Mouse (Mus musculus) testis, postnatal 10 days (tissue): ENCODE measurements around the gene Slc25a10.

Experiments used
- DNase-seq: peaks from one replicate; pipeline ENCODE4 v3.0.0; 2021; ENCODE audit warnings: low spot score

The Slc25a10 gene

GRCm38 (mm10) chr11:120484265-120484981 lies 7.2 kb upstream of the Slc25a10 start, which contains the start of gene Mrpl12:
Gene Mrpl12 (plus strand): TSS chr11:120484613.
- DNase-seq = peak; percentile 88

- no peak for DNase-seq
These were observed 6.4 kb upstream of the Slc25a10 start for GRCm38 (mm10) chr11:120485251-120485650.

- DNase-seq = no peak
These were observed 3.1 kb upstream of the Slc25a10 start for GRCm38 (mm10) chr11:120488516-120488915.

GRCm38 (mm10) chr11:120489054-120489761 lies 2.4 kb upstream of the Slc25a10 start:
- peak; percentile 62 for DNase-seq

- no peak for DNase-seq
These were observed 1.2 kb upstream of the Slc25a10 start for GRCm38 (mm10) chr11:120490291-120491046.

- DNase-seq = no peak
These were observed 611 bp downstream of the Slc25a10 start for GRCm38 (mm10) chr11:120492024-120492877.

GRCm38 (mm10) chr11:120492878-120493203 lies 1.2 kb downstream of the Slc25a10 start:
- DNase-seq = no peak

GRCm38 (mm10) chr11:120493351-120493750 lies 1.7 kb downstream of the Slc25a10 start:
- DNase-seq = no peak

- no peak for DNase-seq
These were observed 2.3 kb downstream of the Slc25a10 start for GRCm38 (mm10) chr11:120493911-120494310.

- peak; percentile 63 for DNase-seq
These were observed 5.8 kb downstream of the Slc25a10 start for GRCm38 (mm10) chr11:120497436-120497835.

- DNase-seq = no peak
These were observed 6.6 kb downstream of the Slc25a10 start for GRCm38 (mm10) chr11:120498226-120498625.

GRCm38 (mm10) chr11:120498891-120499290 lies 7.3 kb downstream of the Slc25a10 start:
- peak; percentile 77 for DNase-seq

- no peak for DNase-seq
These were observed 8.3 kb downstream of the Slc25a10 start for GRCm38 (mm10) chr11:120499894-120500293.

GRCm38 (mm10) chr11:120500357-120500756 lies 8.7 kb downstream of the Slc25a10 start:
- peak; percentile 53 for DNase-seq

GRCm38 (mm10) chr11:120501018-120501417 lies 9.4 kb downstream of the Slc25a10 start:
- peak; percentile 35 for DNase-seq

- no peak for DNase-seq
These were observed 10.1 kb downstream of the Slc25a10 start for GRCm38 (mm10) chr11:120501701-120502100.

- no peak for DNase-seq
These were observed 14.0 kb downstream of the Slc25a10 start for GRCm38 (mm10) chr11:120505661-120506060.

GRCm38 (mm10) chr11:120506899-120507298 lies 15.3 kb downstream of the Slc25a10 start:
- DNase-seq = no peak

- DNase-seq = no peak
These were observed 16.1 kb downstream of the Slc25a10 start for GRCm38 (mm10) chr11:120507611-120508289.

- DNase-seq = no peak
These were observed 16.7 kb downstream of the Slc25a10 start for GRCm38 (mm10) chr11:120508290-120508870.

- DNase-seq = no peak
These were observed 18.3 kb downstream of the Slc25a10 start for GRCm38 (mm10) chr11:120509940-120510339.
